Mouse (Mus musculus) testis, adult 2 months (tissue): ENCODE results near the gene Immp2l.

ENCODE experiments used
- CTCF ChIP-seq: fragments of 200-500 bp; IDR thresholded peaks from 2 replicates; pipeline ENCODE4 v1.5.1; 2012; ENCODE audit warnings: low read depth, mild to moderate bottlenecking, inconsistent platforms, low read length, moderate library complexity; ENCODE audit not compliant: control insufficient read depth, insufficient read depth, insufficient replicate concordance
- POLR2A ChIP-seq: fragments of 200-500 bp; IDR thresholded peaks from 2 replicates; pipeline ENCODE4 v1.6.1; 2012; ENCODE audit warnings: low read depth, mild to moderate bottlenecking, inconsistent platforms, low read length, moderate library complexity; ENCODE audit not compliant: control insufficient read depth

DNA sequence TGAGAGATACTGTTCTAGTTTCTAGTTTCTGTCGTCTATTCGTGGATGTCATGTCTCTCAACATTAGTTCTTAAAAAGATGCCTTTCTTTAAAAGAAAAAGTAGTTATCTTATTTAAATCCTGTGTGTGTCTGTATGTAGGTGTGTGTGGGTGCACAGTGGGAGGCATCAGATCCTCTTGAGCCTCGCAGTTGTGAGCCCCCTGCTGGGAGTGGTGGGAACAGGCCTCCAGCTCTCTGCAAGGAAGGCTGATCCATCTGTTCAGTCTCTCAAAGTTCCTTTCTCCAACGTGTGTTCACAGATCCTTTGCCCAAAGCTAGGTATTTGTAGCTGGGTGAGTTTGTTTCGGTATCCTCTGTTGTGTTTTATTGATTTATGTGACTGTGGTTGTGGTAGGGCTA lies 73.5 kb downstream of the Immp2l start:
- TF ChIP-seq CTCF (peak; percentile 53; the same call in 1 of the 2 replicates), POLR2A (no peak)
